Mouse (Mus musculus) embryo, embryonic 11 days (tissue): ENCODE results near the gene Fam214b.

Experiments used
- DNase-seq: peaks from one replicate; pipeline ENCODE4 v3.0.0-alpha.2; 2015

Gene Fam214b

GRCm38 (mm10) chr4:43005765-43006164, 40.3 kb downstream of the Fam214b start:
- peak; percentile 39 for DNase-seq

DNA sequence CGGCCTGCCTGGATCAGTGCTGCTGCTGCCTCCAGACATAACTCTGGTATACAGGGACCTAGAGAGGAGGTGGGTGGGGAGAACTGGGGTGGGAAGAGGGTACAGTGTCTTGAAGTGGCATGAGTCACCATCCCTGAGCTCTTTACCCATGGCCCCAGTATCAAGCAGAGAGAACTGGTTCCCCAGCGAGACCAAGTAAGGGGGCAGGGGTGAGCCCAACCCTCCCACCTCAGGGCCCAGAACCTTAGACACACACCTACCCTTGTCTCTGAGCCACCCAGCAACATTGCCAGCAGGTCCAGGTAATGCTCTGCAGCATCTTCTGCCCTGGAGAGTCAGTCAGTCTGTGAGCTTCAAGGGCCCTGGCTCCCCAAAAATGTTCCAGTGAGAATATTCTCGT, 41.1 kb downstream of the Fam214b start:
- DNase-seq: no peak

GRCm38 (mm10) chr4:43002756-43003439, 43.1 kb downstream of the Fam214b start:
- no peak for DNase-seq

- DNase-seq: no peak
Measured at GRCm38 (mm10) chr4:43001272-43001671, 44.7 kb downstream of the Fam214b start.

GRCm38 (mm10) chr4:43000141-43000986, 45.7 kb downstream of the Fam214b start, which contains the start of gene Vcp:
Vcp (minus strand) TSS chr4:43000507.
- DNase-seq: peak; percentile 99

DNA sequence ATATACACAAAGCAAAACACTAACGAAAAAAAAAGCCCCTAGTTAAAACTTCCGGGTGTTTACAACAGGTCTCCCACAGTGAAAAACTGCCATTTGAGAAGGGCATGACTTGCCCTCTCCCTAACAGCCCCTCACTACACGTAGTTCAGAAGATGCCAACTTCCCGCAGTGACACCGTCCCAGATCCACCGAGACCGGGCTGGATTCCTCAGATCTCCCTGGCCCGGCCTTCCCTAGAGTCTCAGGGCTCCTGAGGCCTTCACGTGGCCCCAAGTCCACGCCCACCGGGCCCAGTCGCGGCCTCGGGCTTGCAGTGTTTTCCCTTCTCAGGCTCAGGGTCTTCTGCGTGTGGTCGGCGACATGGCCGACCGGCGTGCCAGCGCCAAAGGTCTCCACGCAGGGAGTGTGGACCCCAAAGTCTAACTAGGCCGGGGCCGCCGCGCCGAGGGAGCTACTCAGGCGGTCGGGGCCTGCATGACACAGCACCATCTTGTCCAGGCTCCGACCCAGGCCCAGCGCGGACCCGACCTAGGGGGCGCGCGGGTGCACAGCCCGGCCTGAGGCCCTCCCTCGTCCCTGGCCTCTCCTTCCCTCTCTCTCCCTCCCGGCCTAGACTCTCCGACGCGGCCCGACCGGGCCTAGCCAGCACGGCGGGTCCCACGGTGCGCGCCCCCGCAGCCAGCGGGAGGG, 46.4 kb downstream of the Fam214b start:
- DNase-seq: peak; percentile 85

DNA sequence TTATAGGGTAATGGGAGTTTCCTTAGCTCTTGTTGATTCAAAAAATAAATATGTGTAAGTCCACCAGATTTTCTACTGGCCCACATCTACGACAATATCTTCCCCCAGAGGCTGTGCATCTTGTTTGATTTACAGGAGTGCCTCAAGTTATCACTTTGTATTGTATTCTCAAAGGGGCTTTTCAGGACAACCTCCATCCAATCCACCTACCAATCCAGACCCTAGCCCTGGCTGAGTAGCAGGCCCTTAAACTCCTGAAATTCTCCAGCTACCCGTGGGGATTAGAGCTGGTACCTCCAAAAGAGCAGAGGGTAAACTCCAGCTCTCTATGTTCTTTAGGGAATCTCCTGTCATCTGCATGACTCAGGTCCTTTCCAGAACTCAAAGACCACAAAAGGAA, 48.0 kb downstream of the Fam214b start:
- no peak for DNase-seq

GRCm38 (mm10) chr4:42988296-42988695, 57.7 kb downstream of the Fam214b start:
- no peak for DNase-seq
